Mouse (Mus musculus) megakaryocyte-erythroid progenitor cell, adult 5-6 weeks (primary cell): ENCODE data around the gene Lmod1. TPM values are rescaled to one million over a fixed set of nuclear protein-coding genes. Genes with fewer than 3 reads are reported as not detected.

Source experiments
- ATAC-seq: replicated peaks from 2 replicates; pipeline ENCODE4 v1.8.0; 2016; ENCODE audit warnings: mild to moderate bottlenecking, inconsistent platforms; ENCODE audit not compliant: severe bottlenecking, poor library complexity, low FRiP score, low TSS enrichment
- total RNA-seq, 2 experiments: library from RNA; stranded (forward) in 1 of 2; stranded (reverse) in 1 of 2; fragments of 200-1000, 215-1000 nt in 1 of 2; fragments of >200 nt in 1 of 2; fragmentation: Nextera tagmentation in 1 of 2; gene quantifications; 2 replicates each; pipeline ENCODE4 v1.2.3; 2014 to 2017

Lmod1 gene
- total RNA-seq, 2 experiments from 2014 or later = not detected

DNA sequence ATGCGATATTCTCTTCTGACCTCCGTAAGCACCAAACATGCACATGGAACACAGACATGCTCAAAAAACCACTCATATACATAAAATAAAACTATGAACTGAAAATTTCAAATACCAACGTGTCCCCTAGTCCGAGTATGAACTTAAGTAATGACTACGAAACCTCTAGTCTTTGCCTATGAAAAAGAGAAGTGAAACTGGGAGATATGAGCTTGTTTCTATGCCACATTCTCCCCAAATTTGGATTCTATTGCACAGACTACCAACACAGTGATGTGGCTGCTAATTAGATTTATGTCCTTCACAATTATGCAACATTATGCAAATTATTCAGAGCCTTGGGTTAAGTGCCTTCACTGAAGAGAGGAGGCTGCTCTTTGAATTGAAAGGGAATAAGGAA lies 74.9 kb downstream of the Lmod1 start:
- no peak for ATAC-seq

DNA sequence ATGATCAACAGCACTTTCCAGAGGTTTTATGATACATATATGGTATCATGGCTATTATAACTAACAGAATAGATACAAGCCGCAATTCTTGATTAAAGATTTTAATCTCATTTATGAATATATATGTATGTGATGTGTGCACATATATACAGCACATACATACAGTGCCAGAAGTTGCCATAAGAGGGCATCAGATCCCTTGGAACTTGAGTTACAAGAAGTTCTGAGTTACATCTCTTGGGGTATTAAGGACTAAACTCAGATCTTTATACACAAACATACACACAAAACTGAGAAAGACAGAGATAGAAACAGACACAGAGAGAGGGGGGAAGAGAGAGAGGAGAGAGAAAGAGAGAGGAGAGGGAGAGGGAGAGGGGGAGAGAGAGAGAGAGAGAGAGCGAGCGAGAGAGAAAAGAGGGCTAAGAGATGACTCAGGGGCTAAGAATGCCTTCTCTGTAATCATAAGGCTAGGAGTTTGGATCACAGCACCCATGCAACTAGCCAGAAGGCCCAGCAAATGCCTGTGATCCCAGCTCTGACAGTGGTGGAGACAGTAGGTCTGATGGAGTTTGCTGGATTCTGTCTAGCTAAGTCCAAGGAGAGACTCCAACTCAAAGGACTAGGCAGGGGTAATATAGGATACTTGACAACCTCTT lies 77.0 kb downstream of the Lmod1 start:
- no peak for ATAC-seq

GRCm38 (mm10) chr1:135405356-135405755 lies 80.7 kb downstream of the Lmod1 start:
- no peak for ATAC-seq

GRCm38 (mm10) chr1:135408973-135409372 lies 84.4 kb downstream of the Lmod1 start:
- no peak for ATAC-seq

GRCm38 (mm10) chr1:135410967-135411366 lies 86.4 kb downstream of the Lmod1 start:
- no peak for ATAC-seq

- ATAC-seq = no peak
These were observed 87.5 kb downstream of the Lmod1 start for GRCm38 (mm10) chr1:135412130-135412529.

- no peak for ATAC-seq
These were observed 89.4 kb downstream of the Lmod1 start for GRCm38 (mm10) chr1:135413996-135414395.

Other genes starting within 250 kb of the Lmod1 start
- not detected in 2 replicates for gene Lgr6, start 219.5 kb upstream of the Lmod1 start, total RNA-seq (2014; fragmentation: Nextera tagmentation)
- not detected in 2 replicates for gene Lgr6, start 219.5 kb upstream of the Lmod1 start, total RNA-seq (2017)
- 108 and 110 TPM in 2 replicates for gene Ptpn7, start 192.1 kb upstream of the Lmod1 start, total RNA-seq (2014; fragmentation: Nextera tagmentation)
- gene Ptpn7, start 192.1 kb upstream of the Lmod1 start, total RNA-seq (2017) = 68.5 and 93.7 TPM in 2 replicates
- gene Arl8a, start 178.0 kb upstream of the Lmod1 start, total RNA-seq (2014; fragmentation: Nextera tagmentation) = 23.8 and 38.4 TPM in 2 replicates
- gene Arl8a, start 178.0 kb upstream of the Lmod1 start, total RNA-seq (2017) = 7.9 and 14.8 TPM in 2 replicates
- not detected in 2 replicates for gene Gpr37l1, start 157.1 kb upstream of the Lmod1 start, total RNA-seq (2014; fragmentation: Nextera tagmentation)
- not detected in 2 replicates for gene Gpr37l1, start 157.1 kb upstream of the Lmod1 start, total RNA-seq (2017)
- gene Elf3, start 66.2 kb upstream of the Lmod1 start, total RNA-seq (2014; fragmentation: Nextera tagmentation) = not detected in 2 replicates
- gene Elf3, start 66.2 kb upstream of the Lmod1 start, total RNA-seq (2017) = not detected in 2 replicates
- 29.7 and 53.8 TPM in 2 replicates for gene Rnpep, start 40.7 kb upstream of the Lmod1 start, total RNA-seq (2014; fragmentation: Nextera tagmentation)
- 19.1 and 22.6 TPM in 2 replicates for gene Rnpep, start 40.7 kb upstream of the Lmod1 start, total RNA-seq (2017)
- gene Timm17a, start 11.0 kb upstream of the Lmod1 start, total RNA-seq (2014; fragmentation: Nextera tagmentation) = 98.7 and 119 TPM in 2 replicates
- 34.5 and 46.8 TPM in 2 replicates for gene Timm17a, start 11.0 kb upstream of the Lmod1 start, total RNA-seq (2017)
- gene Shisa4, start 50.4 kb downstream of the Lmod1 start, total RNA-seq (2014; fragmentation: Nextera tagmentation) = not detected in 2 replicates
- gene Shisa4, start 50.4 kb downstream of the Lmod1 start, total RNA-seq (2017) = not detected in 2 replicates
- gene Ipo9, start 105.7 kb downstream of the Lmod1 start, total RNA-seq (2014; fragmentation: Nextera tagmentation) = 76.3 and 91.8 TPM in 2 replicates
- gene Ipo9, start 105.7 kb downstream of the Lmod1 start, total RNA-seq (2017) = 31.9 and 38.9 TPM in 2 replicates